Mouse (Mus musculus) kidney, adult 18-20 months (tissue): Measurements from ENCODE around the gene Sapcd1.

Experiments used
- DNase-seq: peaks from one replicate; pipeline ENCODE4 v3.0.0; 2021

Sapcd1 gene

DNA sequence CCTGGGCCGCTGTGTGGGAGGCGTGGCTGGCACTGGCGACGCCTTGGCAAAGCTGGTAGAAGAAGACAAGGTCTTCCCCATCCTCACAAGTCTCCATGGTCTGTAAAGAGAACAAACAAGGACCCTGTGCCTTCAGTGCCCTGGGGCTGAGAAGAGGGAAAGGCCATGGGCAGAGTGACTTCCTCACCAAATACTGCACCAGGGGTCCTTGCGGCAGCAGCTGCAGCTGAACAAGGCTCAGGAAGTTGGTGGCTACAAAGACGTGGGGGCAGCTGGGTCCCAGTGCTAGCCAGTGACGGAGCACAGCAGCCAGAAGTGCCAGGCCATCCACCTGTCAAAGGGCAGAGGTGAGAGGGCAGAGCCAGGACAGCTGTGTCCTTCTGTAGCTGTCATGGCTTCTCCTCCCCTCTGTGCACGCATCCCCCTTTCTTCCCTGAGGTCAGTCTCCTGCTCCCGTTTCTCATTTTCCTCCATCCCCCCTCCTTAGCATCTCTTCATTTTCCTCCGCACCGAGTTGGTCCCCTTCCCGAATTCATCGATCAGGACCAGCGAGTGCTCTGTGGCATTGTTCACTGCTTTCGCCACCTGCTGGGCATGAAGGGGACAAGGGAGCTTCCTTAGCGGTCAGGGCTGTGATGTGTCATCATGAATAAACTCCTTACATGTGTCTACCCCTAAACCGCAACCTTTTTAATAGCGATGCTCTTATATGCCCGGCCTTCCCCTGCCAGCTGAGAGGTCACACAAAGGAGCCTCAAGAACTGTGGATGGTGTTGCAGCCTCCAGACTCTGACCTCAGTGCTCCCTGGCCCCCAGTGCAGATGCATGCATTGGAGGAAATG lies 2.1 kb upstream of the Sapcd1 start:
- peak; percentile 23 for DNase-seq

GRCm38 (mm10) chr17:35028315-35028714 lies 499 bp upstream of the Sapcd1 start:
- DNase-seq, result no peak

DNA sequence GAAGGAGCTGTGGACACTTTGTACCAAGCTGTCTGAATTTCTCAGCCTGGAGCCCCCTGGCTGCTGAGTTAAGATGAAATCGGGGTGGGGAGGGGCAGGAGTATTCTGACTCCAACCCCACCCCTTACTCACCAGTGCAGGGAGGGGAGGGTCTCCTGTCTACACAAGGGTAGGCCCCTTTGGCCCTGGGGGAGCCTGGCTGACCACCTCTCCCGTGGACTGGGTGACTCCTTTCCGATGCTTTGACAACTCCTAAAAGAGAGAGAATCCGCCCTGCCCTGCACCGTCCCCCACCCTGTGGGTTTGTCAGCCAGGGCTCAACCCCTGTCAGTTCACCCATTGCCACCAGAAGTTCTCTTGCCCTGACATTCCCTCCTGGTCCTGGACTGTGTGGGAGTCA lies 1.6 kb downstream of the Sapcd1 start:
- DNase-seq, result no peak

- DNase-seq, result no peak
Observed at GRCm38 (mm10) chr17:35024691-35025488, 2.9 kb downstream of the Sapcd1 start.

DNA sequence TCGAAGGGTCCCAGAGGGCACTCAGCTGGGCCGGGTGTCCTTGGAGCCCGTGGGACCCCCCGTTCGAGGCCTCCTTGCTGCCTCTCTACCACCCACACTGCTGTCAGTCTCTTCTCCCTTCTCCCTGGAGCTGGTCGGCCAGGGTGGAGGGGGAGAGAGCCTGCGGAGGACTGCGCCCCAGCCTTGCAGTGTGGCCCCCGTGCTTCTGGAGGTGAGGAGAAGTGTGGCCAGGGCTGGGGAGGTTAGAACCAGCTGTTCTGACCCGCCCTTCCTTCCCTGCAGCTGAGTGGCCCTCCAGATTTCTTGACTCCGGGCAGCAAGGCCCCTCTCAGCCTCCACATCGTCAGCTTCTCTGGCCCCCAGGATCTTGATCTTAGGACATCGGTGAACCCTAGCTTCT lies 3.6 kb downstream of the Sapcd1 start:
- no peak for DNase-seq

- DNase-seq, result no peak
Observed at GRCm38 (mm10) chr17:35023756-35024155, 4.1 kb downstream of the Sapcd1 start.

GRCm38 (mm10) chr17:35023221-35023620 lies 4.6 kb downstream of the Sapcd1 start:
- no peak for DNase-seq

DNA sequence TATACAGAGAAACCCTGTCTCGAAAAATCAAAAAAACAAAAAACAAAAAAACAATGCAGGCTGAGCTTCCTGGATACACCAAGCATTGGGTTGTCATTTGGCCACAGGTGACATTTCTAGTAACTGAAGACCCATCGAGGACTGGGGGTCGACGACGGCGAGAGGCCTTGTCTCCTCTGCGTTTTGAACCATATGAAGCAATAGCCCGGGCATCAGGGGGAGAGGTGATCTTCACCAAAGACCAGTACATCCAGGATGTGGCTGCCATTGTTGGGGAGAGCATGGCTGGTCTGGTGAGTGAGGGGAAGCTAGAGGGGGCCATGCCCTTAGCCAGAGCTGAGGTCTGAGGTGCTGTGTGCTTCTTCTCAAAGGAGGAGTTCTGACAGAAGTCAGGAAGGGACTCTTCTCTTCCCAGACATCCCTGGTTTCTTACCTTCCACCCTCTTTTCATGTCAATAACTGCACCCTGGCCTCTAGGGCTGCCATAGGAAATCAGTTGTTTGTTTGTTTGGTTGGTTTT lies 5.2 kb downstream of the Sapcd1 start:
- DNase-seq, result no peak

DNA sequence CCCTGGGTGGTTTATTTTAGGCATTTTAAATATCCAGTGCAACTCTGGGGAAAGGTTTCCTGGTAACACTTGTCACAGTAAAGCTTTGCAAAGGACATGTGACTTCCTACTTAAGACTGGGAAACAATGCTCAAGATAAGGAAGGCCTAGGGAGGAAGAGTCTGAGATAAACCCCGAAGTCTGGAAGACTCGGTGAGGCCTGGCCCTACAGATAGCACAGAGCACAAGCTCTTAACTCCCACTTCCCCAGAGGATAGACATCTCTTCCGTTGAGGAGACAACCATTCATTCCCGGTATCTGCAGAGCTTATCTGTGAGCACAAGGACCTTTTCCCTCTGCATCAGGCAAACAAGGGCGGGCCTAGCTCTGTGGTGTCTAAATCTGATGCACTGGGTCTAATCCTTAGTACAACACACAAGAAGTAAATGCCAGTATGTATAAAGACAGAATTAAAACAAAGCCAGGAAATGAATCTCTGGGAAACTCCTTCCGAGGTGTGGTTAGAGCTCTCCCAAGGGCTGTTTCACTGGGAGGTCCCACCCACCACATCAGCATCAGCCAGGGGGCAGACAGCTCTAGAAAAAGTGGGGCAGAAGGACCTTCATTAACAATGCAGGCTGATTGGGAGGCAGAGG lies 5.9 kb downstream of the Sapcd1 start:
- peak; percentile 10 for DNase-seq

DNA sequence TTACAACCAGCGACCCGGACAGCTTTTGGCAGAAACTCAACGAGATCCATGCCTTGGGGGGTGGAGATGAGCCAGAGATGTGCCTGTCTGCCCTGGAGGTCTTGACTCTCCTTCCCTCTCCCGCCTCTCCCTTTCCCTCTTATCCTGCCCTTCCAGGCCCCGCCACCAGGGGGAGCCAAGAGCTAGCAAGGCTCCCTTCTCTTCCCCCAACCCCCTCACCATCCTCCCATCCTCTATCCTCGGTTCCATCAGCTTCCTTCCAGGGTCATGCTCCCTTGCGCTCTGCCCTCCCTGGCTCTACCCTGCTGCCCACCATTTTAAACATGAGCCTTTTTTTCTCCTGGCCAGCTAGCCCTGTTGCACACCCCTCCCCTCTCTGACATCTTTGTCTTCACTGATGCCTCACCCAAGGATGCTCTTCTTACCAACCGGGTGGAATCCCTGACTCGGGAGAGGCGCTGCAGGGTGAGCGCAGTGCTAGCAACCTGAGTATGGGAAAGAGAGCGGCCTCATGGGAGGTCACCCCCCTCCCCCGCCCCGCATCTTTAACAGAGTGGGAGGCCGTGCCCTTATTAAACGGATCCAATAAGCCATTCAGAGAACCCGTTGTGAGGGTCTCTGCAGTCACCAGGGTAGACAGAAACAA lies 6.5 kb downstream of the Sapcd1 start:
- DNase-seq, result peak; percentile 91

- DNase-seq, result no peak
Observed at GRCm38 (mm10) chr17:35020551-35020950, 7.3 kb downstream of the Sapcd1 start.

GRCm38 (mm10) chr17:35019894-35020293 lies 7.9 kb downstream of the Sapcd1 start:
- DNase-seq, result no peak

DNA sequence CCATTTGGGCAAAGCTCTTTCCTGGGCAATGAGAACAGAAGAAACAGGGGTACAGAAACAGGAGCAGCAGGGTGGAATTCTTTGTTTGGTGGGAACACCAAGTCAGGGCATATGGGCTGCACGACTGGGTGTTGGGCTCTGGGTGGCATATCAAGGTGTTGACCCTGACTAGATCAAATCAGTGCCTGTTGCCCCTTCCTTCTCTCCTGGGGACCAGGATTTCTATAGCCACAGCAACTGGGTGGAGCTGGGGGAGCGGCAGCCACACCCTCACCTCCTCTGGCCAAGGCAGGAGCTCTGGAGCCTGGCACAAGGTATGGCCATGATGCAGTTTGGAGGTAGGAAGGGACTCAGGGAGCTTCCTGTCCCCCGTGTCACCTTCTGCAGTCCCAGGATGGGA lies 9.6 kb downstream of the Sapcd1 start:
- DNase-seq, result no peak

- no peak for DNase-seq
Observed at GRCm38 (mm10) chr17:35017706-35018030, 10.1 kb downstream of the Sapcd1 start.

- DNase-seq, result no peak
Observed at GRCm38 (mm10) chr17:35016791-35017705, 10.8 kb downstream of the Sapcd1 start.

GRCm38 (mm10) chr17:35016376-35016775 lies 11.4 kb downstream of the Sapcd1 start, which contains the start of gene Vwa7:
Gene Vwa7 (plus strand): TSS chr17:35016579.
- peak; percentile 33 for DNase-seq

DNA sequence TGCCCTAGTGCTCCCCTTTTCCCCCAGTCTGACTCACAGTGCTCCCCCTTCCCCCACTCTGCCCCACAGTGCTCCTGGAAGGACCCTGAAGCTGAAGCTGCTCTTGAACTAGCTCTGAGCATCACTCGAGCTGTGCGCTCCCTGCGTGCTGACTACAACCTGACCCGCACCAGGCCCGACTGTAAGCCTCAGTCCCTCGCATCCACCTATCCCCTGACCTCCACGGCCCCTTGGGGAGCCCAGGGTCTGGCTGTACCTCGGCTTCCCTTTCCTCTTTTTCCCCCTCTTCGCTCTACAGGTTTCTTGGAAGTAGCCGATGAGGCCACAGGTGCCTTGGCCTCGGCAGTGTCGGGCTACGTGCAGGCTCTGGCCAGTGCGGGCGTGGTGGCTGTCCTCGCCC lies 12.5 kb downstream of the Sapcd1 start:
- no peak for DNase-seq

DNA sequence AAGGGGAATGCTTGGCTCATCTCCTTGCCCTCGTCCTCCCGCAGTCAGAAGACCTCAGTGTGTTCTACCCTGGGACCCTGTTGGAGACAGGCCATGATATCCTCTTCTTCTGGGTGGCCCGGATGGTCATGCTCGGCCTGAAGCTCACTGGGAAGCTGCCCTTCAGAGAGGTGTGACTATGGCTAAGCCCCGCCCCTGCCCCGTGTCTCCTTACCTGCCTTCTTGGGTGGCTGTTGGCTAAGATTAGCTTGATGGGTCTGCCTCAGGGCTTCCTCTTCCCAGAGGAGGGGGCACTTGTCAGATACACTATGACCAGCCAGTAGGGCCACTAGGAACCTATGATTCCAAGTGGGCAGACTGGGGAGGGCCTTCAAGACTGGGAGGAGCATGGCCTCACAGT lies 14.6 kb downstream of the Sapcd1 start:
- no peak for DNase-seq

DNA sequence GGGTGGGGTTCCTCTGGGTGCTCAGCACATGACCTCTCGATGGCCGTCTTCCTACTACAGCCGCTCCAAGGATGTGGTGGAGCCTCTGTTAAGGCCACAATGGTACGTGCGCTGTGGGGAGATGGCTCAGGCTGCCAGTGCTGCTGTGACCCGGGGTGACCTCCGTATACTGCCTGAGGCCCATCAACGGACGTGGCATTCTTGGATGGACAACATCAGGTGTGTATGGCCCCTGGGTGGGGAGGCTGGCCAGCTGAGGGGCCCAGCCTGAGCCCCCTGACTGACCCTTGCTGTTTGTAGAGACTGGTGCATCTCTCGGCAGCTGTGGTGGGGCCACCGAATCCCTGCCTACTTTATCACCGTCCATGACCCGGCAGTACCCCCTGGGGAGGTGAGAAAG lies 15.4 kb downstream of the Sapcd1 start:
- DNase-seq, result no peak

- DNase-seq, result no peak
Observed at GRCm38 (mm10) chr17:35011440-35011839, 16.4 kb downstream of the Sapcd1 start.

DNA sequence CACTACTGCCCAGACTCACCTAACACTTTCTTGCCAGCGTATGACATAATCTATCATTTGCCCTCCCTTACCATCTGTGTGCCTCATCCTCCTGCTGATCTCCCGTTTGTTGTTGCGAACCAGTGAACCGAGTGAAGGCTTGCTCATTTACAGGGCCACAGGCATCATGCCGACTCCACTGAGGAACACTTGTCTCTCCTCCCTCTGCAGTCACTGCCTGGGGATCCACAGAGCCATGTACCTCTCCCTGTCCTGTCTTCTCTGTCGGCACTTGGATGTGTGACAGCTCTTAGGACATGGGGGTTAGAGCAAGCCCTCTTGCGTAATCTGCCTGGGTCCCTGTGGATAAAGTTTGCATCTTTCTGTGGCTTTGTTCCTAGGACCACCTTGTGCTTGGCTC lies 18.2 kb downstream of the Sapcd1 start:
- no peak for DNase-seq
